Mouse (Mus musculus) heart, embryonic 11.5 days (tissue): ENCODE measurements around the gene Dlgap1. TPM values are rescaled to one million over a fixed set of nuclear protein-coding genes. Genes with fewer than 3 reads are reported as not detected.

Source experiments
- ATAC-seq: fragments of 200-750 bp; cut with Nextera tagmentation; replicated peaks from 2 replicates; pipeline ENCODE4 v1.8.0; 2017; ENCODE audit warnings: moderate library complexity; ENCODE audit not compliant: insufficient number of reproducible peaks, low FRiP score, low TSS enrichment
- H3K27ac ChIP-seq: fragments of 300-500 bp; sonication (generic); 2 replicates; pipeline ENCODE4 v1.5.1; 2014; ENCODE audit warnings: mild to moderate bottlenecking, low read depth, low read length
- H3K27me3 ChIP-seq: fragments of 300-500 bp; sonication (generic); 2 replicates; pipeline ENCODE4 v1.6.1; 2014; ENCODE audit warnings: mild to moderate bottlenecking, low read length, mixed read lengths; ENCODE audit not compliant: control insufficient read depth, insufficient read depth
- H3K36me3 ChIP-seq: fragments of 300-500 bp; sonication (generic); 2 replicates; pipeline ENCODE4 v1.6.1; 2014; ENCODE audit warnings: mild to moderate bottlenecking, low read length, moderate library complexity, mixed read lengths; ENCODE audit not compliant: control insufficient read depth, insufficient read depth
- H3K4me1 ChIP-seq: fragments of 300-500 bp; sonication (generic); 2 replicates; pipeline ENCODE4 v1.6.1; 2014; ENCODE audit warnings: low read length; ENCODE audit not compliant: control insufficient read depth, insufficient read depth
- H3K4me2 ChIP-seq: fragments of 300-500 bp; sonication (generic); 2 replicates; pipeline ENCODE4 v1.6.1; 2014; ENCODE audit warnings: mild to moderate bottlenecking, moderate library complexity
- H3K4me3 ChIP-seq: fragments of 300-500 bp; sonication (generic); 2 replicates; pipeline ENCODE4 v1.5.1; 2014; ENCODE audit warnings: low read depth, low read length
- H3K9ac ChIP-seq: fragments of 300-500 bp; sonication (generic); 2 replicates; pipeline ENCODE4 v1.6.1; 2014; ENCODE audit warnings: mild to moderate bottlenecking, low read depth, low read length, moderate library complexity
- H3K9me3 ChIP-seq: fragments of 300-500 bp; sonication (generic); replicated peaks from 2 replicates; pipeline ENCODE4 v1.6.1; 2016; ENCODE audit warnings: low read length; ENCODE audit not compliant: control insufficient read depth
- WGBS: fragments of 180-500 bp; shearing (Covaris S2); extraction: QIAGEN DNeasy Blood & Tissue Kit; methylation state at CpG from one replicate; pipeline ENCODE4 v1.1.7; 2014; ENCODE audit not compliant: insufficient replicate concordance; 5-methylcytosine and 5-hydroxymethylcytosine counted together
- polyA plus RNA-seq: library from polyadenylated mRNA; unstranded; fragments of >200 nt; fragmentation: Nextera tagmentation; extraction: Ambion mirVana; gene quantifications from 2 replicates; pipeline ENCODE4 v1.2.1, GENCODE M21; 2014

Dlgap1 gene
- polyA plus RNA-seq, 1 experiment from 2014 or later: 1.3 TPM

GRCm38 (mm10) chr17:70491575-70491974 is 522.7 kb downstream of the Dlgap1 start:
- no peak for ATAC-seq
- no peaks in the 10 kb centered on the region for H3K4me1 ChIP-seq
- no peak overlapping the region for H3K9ac ChIP-seq

GRCm38 (mm10) chr17:70494338-70494737 is 525.5 kb downstream of the Dlgap1 start:
- WGBS: 79% methylated on average over 4 of the region's 4 CpGs
- ATAC-seq: no peak

More at GRCm38 (mm10) chr17:70491575-70491974, 522.7 kb downstream of the Dlgap1 start:
- H3K9me3 ChIP-seq: no peaks in the 10 kb centered on the region
- H3K4me2 ChIP-seq: no peak overlapping the region
- no peak overlapping the region for H3K4me3 ChIP-seq
- H3K27ac ChIP-seq: no peak overlapping the region
- H3K36me3 ChIP-seq: no peaks in the 10 kb centered on the region
- no peaks in the 10 kb centered on the region for H3K27me3 ChIP-seq
- 85% methylated on average over 4 of the region's 4 CpGs for WGBS

GRCm38 (mm10) chr17:70498256-70498655 is 529.4 kb downstream of the Dlgap1 start:
- Histone ChIP-seq H3K27ac (no peak overlapping the region), H3K9me3 (no peaks in the 10 kb centered on the region), H3K27me3 (no peaks in the 10 kb centered on the region), H3K9ac (no peak overlapping the region), H3K4me2 (no peak overlapping the region), H3K36me3 (no peaks in the 10 kb centered on the region), H3K4me1 (no peaks in the 10 kb centered on the region), H3K4me3 (no peak overlapping the region)
- no peak for ATAC-seq
- WGBS: 83% methylated on average over 6 of the region's 6 CpGs

More at GRCm38 (mm10) chr17:70494338-70494737, 525.5 kb downstream of the Dlgap1 start:
- H3K27me3 ChIP-seq: no peaks in the 10 kb centered on the region
- H3K9ac ChIP-seq: no peak overlapping the region
- no peak overlapping the region for H3K4me3 ChIP-seq
- no peaks in the 10 kb centered on the region for H3K4me1 ChIP-seq
- H3K9me3 ChIP-seq: no peaks in the 10 kb centered on the region
- H3K4me2 ChIP-seq: no peak overlapping the region
- H3K36me3 ChIP-seq: no peaks in the 10 kb centered on the region
- no peak overlapping the region for H3K27ac ChIP-seq

GRCm38 (mm10) chr17:70501933-70502332 is 533.1 kb downstream of the Dlgap1 start:
- 58% methylated on average over 7 of the region's 7 CpGs for WGBS
- ATAC-seq: no peak
- no peaks in the 10 kb centered on the region for H3K27me3 ChIP-seq
- H3K36me3 ChIP-seq: no peaks in the 10 kb centered on the region
- H3K4me1 ChIP-seq: no peaks in the 10 kb centered on the region
- no peak overlapping the region for H3K4me3 ChIP-seq
- no peak overlapping the region for H3K27ac ChIP-seq
- no peak overlapping the region for H3K9ac ChIP-seq
- H3K9me3 ChIP-seq: no peaks in the 10 kb centered on the region
- no peak overlapping the region for H3K4me2 ChIP-seq

- Histone ChIP-seq H3K27me3 (no peaks in the 10 kb centered on the region), H3K36me3 (no peaks in the 10 kb centered on the region), H3K9ac (no peak overlapping the region), H3K27ac (no peak overlapping the region), H3K9me3 (no peaks in the 10 kb centered on the region), H3K4me2 (no peak overlapping the region), H3K4me3 (no peak overlapping the region), H3K4me1 (no peaks in the 10 kb centered on the region)
- ATAC-seq: no peak
- 41% methylated on average over 4 of the region's 4 CpGs for WGBS
These were observed 538.9 kb downstream of the Dlgap1 start for GRCm38 (mm10) chr17:70507759-70508158.

- no peak overlapping the region for H3K4me3 ChIP-seq
- H3K36me3 ChIP-seq: no peaks in the 10 kb centered on the region
- no peaks in the 10 kb centered on the region for H3K9me3 ChIP-seq
- no peak for ATAC-seq
- H3K4me2 ChIP-seq: no peak overlapping the region
- H3K27me3 ChIP-seq: no peaks in the 10 kb centered on the region
- no peaks in the 10 kb centered on the region for H3K4me1 ChIP-seq
- no peak overlapping the region for H3K9ac ChIP-seq
- WGBS: 76% methylated on average over 5 of the region's 5 CpGs
- H3K27ac ChIP-seq: no peak overlapping the region
These were observed 541.6 kb downstream of the Dlgap1 start for GRCm38 (mm10) chr17:70510441-70510840.

- H3K9ac ChIP-seq: no peak overlapping the region
- no peaks in the 10 kb centered on the region for H3K4me1 ChIP-seq
- ATAC-seq: no peak
- H3K4me3 ChIP-seq: no peak overlapping the region
- WGBS: 81% methylated on average over 3 of the region's 3 CpGs
- no peaks in the 10 kb centered on the region; the same call in 1 of the 2 replicates for H3K27me3 ChIP-seq
- no peaks in the 10 kb centered on the region for H3K36me3 ChIP-seq
- no peak overlapping the region for H3K27ac ChIP-seq
- H3K9me3 ChIP-seq: no peaks in the 10 kb centered on the region
- no peak overlapping the region for H3K4me2 ChIP-seq
These were observed 542.5 kb downstream of the Dlgap1 start for GRCm38 (mm10) chr17:70511401-70511800.

GRCm38 (mm10) chr17:70513736-70514135 is 544.9 kb downstream of the Dlgap1 start:
- no peak for ATAC-seq
- H3K36me3 ChIP-seq: no peaks in the 10 kb centered on the region
- WGBS: 73% methylated on average over 5 of the region's 5 CpGs
- no peaks in the 10 kb centered on the region for H3K4me1 ChIP-seq
- H3K9ac ChIP-seq: no peak overlapping the region
- H3K27ac ChIP-seq: no peak overlapping the region
- no peaks in the 10 kb centered on the region for H3K9me3 ChIP-seq
- H3K27me3 ChIP-seq: no peaks in the 10 kb centered on the region; the same call in 1 of the 2 replicates
- no peak overlapping the region for H3K4me2 ChIP-seq
- H3K4me3 ChIP-seq: no peak overlapping the region

- no peaks in the 10 kb centered on the region for H3K36me3 ChIP-seq
- H3K4me3 ChIP-seq: no peak overlapping the region
- no peaks in the 10 kb centered on the region for H3K9me3 ChIP-seq
- no peaks in the 10 kb centered on the region for H3K4me1 ChIP-seq
- H3K27me3 ChIP-seq: no peaks in the 10 kb centered on the region; the same call in 1 of the 2 replicates
- H3K4me2 ChIP-seq: no peak overlapping the region
- no peak for ATAC-seq
- WGBS: 83% methylated on average over 18 of the region's 18 CpGs
- H3K27ac ChIP-seq: no peak overlapping the region
- no peak overlapping the region for H3K9ac ChIP-seq
These were observed 547.6 kb downstream of the Dlgap1 start for GRCm38 (mm10) chr17:70516506-70516905.
